Mouse (Mus musculus): Measurements from ENCODE around the gene Stard3.
A peak's percentile ranks its signal among the peaks of the same experiment; 100 is the strongest.

The Stard3 gene

DNA sequence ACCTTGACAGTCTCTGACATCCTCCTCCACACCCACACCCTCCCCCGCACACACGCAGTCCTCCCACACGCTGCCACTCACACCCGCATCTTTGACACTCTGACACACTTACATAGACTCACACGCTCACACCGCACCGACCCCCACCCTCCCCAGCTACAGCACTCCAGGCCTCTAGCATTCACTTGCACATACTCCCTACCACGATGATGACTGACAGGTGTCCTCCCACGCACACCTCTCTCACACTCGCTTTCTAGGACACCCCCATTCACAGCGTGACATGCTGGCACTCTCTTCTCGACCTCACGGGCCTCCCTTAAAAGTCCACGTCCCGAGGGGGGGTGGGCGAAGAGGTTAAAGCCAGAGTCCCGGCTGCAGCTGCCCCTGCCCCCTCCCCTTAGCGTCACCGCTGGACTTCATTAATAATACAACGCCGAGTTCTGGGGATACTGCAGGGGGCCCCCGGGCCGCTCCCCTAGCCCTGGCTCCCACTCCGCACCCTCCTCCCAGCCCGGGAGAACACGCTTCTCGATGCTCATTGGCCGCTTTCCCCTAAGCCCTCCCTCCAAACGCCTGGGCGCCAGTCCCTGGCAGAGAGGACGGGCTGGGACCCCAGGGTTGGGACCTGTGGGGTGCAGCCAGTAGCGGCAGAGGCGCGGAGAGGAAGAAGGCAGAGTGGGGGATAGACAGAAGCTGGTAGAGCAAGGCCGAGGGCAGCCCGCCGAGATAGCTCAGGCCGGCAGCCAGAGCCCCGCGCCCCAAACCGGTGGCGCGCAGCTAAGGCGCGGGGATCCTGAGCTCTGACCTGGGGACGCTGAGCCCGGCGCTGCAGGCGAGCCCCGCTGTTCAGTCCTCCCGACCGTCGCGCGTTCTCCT lies 9.8 kb upstream of the Stard3 start, which contains the start of gene Ppp1r1b:
TSS of gene Ppp1r1b (plus strand) at position 322 of the 879 bp plus-strand sequence.
- DNase-seq (ENCODE audit: low read depth, low spot score) = no peak

DNA sequence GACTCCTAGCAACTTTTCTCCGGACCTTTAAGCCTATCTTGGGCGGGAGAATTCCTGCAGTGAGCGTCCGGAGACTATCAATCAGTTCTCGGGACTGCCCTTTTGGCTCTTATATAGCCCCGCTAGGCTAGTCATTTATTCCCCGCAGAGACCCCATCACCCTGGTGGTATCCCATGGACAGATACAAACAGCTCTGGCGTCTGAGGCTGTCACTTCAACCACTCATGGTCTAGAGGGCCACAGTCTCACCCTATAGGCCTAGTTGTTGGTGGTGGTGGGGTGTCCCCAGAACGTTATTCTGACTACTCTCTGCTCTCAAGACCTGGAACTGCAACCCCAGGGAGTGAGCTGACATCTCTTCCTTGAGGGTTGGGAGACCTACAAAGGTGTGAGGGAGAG lies 8.9 kb upstream of the Stard3 start:
- DNase-seq (ENCODE audit: low read depth, low spot score) = no peak

- no peak for DNase-seq (ENCODE audit: low read depth, low spot score)
Observed at GRCm38 (mm10) chr11:98352272-98352990, 5.7 kb upstream of the Stard3 start.

GRCm38 (mm10) chr11:98353651-98354211 lies 4.4 kb upstream of the Stard3 start:
- DNase-seq (ENCODE audit: low read depth, low spot score) = no peak

DNA sequence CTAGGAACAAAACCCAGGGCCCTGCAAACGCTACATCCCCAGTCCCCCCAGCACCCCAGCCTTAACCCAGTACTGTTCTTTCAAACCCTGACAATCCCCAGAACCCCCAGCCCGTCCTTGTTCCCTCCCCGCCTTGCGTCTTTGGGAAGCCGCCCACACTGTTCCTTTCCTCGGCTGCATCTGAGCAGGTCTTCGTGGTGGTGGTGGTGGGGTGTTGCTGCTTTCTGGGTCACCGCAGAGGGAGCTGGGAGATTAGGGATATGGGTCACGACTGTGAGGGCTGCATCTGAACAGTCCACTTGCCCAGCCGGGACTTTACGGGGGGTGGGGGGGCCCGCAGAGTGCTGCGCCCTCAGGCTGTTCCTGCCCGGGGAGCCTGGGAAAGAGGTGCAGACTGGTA lies 3.7 kb upstream of the Stard3 start:
- DNase-seq (ENCODE audit: low read depth, low spot score) = no peak

DNA sequence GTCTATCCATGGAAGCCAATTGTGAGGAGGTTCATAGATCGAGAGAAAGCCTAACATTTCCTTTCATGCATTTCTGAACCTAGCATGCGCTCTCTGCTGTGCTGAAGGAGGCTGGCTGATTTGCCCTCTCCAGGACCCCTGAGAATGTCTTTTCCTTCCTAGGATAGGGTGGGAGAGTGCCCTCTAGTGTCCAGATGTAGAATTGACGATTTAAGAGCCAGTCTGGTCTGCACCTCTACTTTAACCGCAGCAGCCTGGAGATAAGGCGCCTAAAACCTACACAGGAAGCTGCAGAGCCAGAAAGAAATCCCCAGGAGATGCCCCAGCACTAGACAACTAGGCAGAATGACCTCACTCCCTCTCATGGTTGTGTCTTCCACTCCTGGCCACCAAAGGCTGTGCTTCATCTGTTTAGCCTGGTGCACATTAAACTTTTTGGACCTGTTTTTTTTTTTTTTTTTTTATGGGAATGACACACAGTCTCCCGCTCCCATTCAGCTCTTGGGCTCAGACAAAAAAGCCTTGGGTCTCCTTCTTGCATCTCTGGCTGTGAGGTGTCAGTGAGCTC lies 2.4 kb upstream of the Stard3 start:
- peak; percentile 78 for DNase-seq (ENCODE audit: low read depth, low spot score)

- DNase-seq (ENCODE audit: low read depth, low spot score) = no peak
Observed at GRCm38 (mm10) chr11:98356625-98357394, 1.4 kb upstream of the Stard3 start.

GRCm38 (mm10) chr11:98357396-98358160 lies 590 bp upstream of the Stard3 start:
- no peak for DNase-seq (ENCODE audit: low read depth, low spot score)

GRCm38 (mm10) chr11:98360866-98361521 lies 2.8 kb downstream of the Stard3 start:
- DNase-seq (ENCODE audit: low read depth, low spot score) = no peak

- no peak for DNase-seq (ENCODE audit: low read depth, low spot score)
Observed at GRCm38 (mm10) chr11:98363817-98364216, 5.6 kb downstream of the Stard3 start.

DNA sequence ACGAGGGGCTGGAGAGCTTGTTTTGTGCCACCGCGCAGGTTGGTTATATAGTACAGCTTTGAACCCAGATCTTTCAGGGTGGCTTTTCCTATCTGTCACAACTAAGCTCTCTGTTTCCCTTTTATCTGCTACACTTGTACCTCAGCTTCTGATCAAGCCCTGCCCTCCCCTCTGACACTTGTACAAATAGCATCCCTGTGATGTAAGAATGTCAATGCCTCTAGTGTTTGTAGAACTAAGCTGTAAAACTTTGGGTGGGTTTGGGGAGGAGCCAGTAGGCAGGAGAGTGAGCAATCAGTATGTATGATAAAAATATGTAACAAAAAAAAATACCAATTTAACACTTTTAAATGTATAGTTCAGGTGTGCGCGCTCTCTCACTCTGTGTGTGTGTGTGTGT lies 6.2 kb downstream of the Stard3 start:
- DNase-seq (ENCODE audit: low read depth, low spot score) = no peak

DNA sequence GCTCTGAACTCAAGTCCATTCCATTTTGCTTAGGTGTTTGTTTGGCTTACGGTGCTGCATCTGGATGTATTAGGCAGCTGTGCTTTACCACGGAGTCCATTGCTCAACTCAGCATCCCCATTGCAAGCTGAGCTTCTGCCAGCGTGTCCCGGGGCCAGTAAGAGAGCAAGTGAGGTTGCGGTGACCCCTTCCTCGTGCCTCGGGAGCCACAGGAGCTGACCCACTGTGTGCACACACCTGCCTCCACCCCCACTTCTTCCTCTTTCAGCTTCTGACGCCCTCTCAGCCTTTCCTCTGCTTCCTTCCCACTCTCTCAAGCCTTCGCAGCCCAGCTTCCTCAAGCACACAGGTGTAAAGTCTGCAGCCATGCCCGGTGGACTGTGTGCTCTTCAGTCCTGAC lies 8.1 kb downstream of the Stard3 start:
- no peak for DNase-seq (ENCODE audit: low read depth, low spot score)

- no peak for DNase-seq (ENCODE audit: low read depth, low spot score)
Observed at GRCm38 (mm10) chr11:98367171-98367862, 9.1 kb downstream of the Stard3 start.

GRCm38 (mm10) chr11:98367863-98368186 lies 9.7 kb downstream of the Stard3 start:
- DNase-seq (ENCODE audit: low read depth, low spot score) = no peak

- no peak for DNase-seq (ENCODE audit: low read depth, low spot score)
Observed at GRCm38 (mm10) chr11:98369337-98369736, 11.2 kb downstream of the Stard3 start.

DNA sequence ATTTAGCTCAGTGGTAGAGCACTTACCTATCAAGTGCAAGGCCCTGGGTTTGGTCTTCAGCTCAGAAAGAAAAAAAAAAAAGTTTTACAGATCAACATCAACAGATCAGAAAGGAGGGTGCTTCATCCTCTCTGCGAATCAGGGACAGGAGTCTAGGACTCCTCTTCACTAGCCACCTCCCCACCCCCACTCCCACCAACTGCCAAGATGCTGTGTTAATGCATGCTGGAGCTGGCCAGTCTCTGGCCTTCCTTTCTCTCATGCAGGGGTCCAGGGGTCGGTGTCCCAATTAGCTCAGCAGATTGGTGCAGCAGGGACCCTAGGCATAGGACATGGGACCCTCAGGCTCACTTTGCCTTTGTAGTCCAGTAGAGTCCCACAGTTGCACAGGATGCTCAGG lies 12.4 kb downstream of the Stard3 start:
- DNase-seq (ENCODE audit: low read depth, low spot score) = no peak

- no peak for DNase-seq (ENCODE audit: low read depth, low spot score)
Observed at GRCm38 (mm10) chr11:98371556-98372240, 13.5 kb downstream of the Stard3 start.

- DNase-seq (ENCODE audit: low read depth, low spot score) = peak; percentile 59
Observed at GRCm38 (mm10) chr11:98372406-98372805, 14.2 kb downstream of the Stard3 start.

- no peak for DNase-seq (ENCODE audit: low read depth, low spot score)
Observed at GRCm38 (mm10) chr11:98373244-98373643, 15.1 kb downstream of the Stard3 start.
